8 mouse cellular contexts compared by ENCODE assay signal in genomic region chr10:79664131-79664665, GRCm38 (mm10). TPM values are rescaled to one million over a fixed set of nuclear protein-coding genes. Genes with fewer than 3 reads are reported as not detected.
DNase-seq lines count a peak whose midpoint lies in the region; TF ChIP-seq lines count a peak whose summit lies in the region.
"Had no signal": no experiment of that assay in that cellular context is flagged by ENCODE, and none has a peak within 500 bp of the region (broad histone marks: within the 10 kb centered on the region; RNA-seq: fewer than 3 reads in every experiment).

TSS of gene Madcam1 (plus strand) at chr10:79664559.

- peak within 1 kb of the TSS; percentile 43 to 54 for H3K4me3 ChIP-seq in ES-E14 (ENCODE audit: insufficient read depth in 1 of 2, low read depth in 1 of 2, low read length in 2 of 2, poor library complexity in 1 of 2, severe bottlenecking in 1 of 2)
- no peak within 1 kb of the TSS for H3K4me3 ChIP-seq in cerebellum, adult 2 months (replicated peaks; ENCODE audit: insufficient read depth, low read depth, low read length)
- H3K4me3 ChIP-seq: neural tube, embryonic 13.5 days had no signal

- peak within 1 kb of the TSS; percentile 13; the same call in 1 of the 2 replicates for H3K9ac ChIP-seq in ES-E14 (ENCODE audit: insufficient read depth, low read depth, low read length, poor library complexity, severe bottlenecking)
- H3K9ac ChIP-seq: neural tube, embryonic 13.5 days had no signal

- peak; percentile 88 for TF ChIP-seq CTCF in cerebellum, adult 2 months (IDR thresholded peaks at IDR 0.05; ENCODE audit: borderline replicate concordance, insufficient read depth, low read depth, low read length)

- peak within 1 kb of the TSS; percentile 10; the same call in 1 of the 2 replicates for H3K27ac ChIP-seq in ES-E14 (ENCODE audit: insufficient read depth, low read depth, low read length, poor library complexity, severe bottlenecking)
- no peak within 1 kb of the TSS for H3K27ac ChIP-seq in cerebellum, adult 2 months (ENCODE audit: insufficient read depth, low read length)
- H3K27ac ChIP-seq: neural tube, embryonic 13.5 days had no signal

- TF ChIP-seq POLR2A in cerebellum, adult 2 months (IDR thresholded peaks at IDR 0.05; ENCODE audit: borderline replicate concordance, insufficient read depth, low read length), result no peak

- DNase-seq in A20 (ENCODE audit: low read depth, low spot score) (peak; percentile 76), ES-E14 (ENCODE audit: low read depth, low spot score) (peak; percentile 87)
- DNase-seq in cerebellum, adult 2 months, result peak; percentile 58 to 74
- peak; percentile 74 for DNase-seq in gastrocnemius, postnatal 10 days
- DNase-seq in kidney, postnatal 36 days, result peak; percentile 61 to 88
- DNase-seq in lung, postnatal 36 days, result peak; percentile 84
- peak; percentile 71 for DNase-seq in right cerebral cortex, postnatal 4 days

- H3K4me1 ChIP-seq in ES-E14 (ENCODE audit: control insufficient read depth in 2 of 2, insufficient read depth in 2 of 2, low read length in 2 of 2, poor library complexity in 1 of 2), result peaks cover 4 to 25% of the 10 kb centered on the region in 2 experiments; a peak in 3 of 4 replicates
- peaks cover 4% of the 10 kb centered on the region; the same call in 1 of the 2 replicates for H3K4me1 ChIP-seq in cerebellum, adult 2 months (ENCODE audit: control insufficient read depth, insufficient read depth, low read length)

- no peaks in the 10 kb centered on the region for H3K9me3 ChIP-seq in ES-E14 (ENCODE audit: control insufficient read depth, insufficient read depth, low read depth, low read length)
- H3K9me3 ChIP-seq: neural tube, embryonic 13.5 days had no signal

- in situ Hi-C loops in ES-E14 (cut with MboI; ENCODE audit: low sequenced_read_pairs in 2 of 2, unreplicated experiment in 2 of 2), result no loop called here

- WGBS in cerebellum, adult 2 months, result 9% methylated on average over 13 of the region's 13 CpGs

- H3K36me3 ChIP-seq in ES-E14 (ENCODE audit: control insufficient read depth, insufficient read depth, low read length, poor library complexity, severe bottlenecking), result no peaks in the 10 kb centered on the region
- H3K36me3 ChIP-seq: neural tube, embryonic 13.5 days had no signal

- no peaks in the 10 kb centered on the region for H3K27me3 ChIP-seq in cerebellum, adult 2 months (ENCODE audit: control insufficient read depth, insufficient read depth, low read length)
- H3K27me3 ChIP-seq: neural tube, embryonic 13.5 days had no signal

TF ChIP-seq in ES-E14, 5 proteins besides CTCF, POLR2A, EP300 and RAD21:
- TF ChIP-seq ZNF384 (IDR thresholded peaks at IDR 0.05; ENCODE audit: low read depth, low read length) (no peak), ZC3H11A (IDR thresholded peaks at IDR 0.05; ENCODE audit: borderline replicate concordance, low read depth, low read length) (0 out of 2 replicates have a peak, but pooled peaks have one; percentile 29), HCFC1 (IDR thresholded peaks at IDR 0.05; ENCODE audit: borderline replicate concordance, insufficient read depth, low read length) (peak; percentile 33; the same call in 1 of the 2 replicates)

RNA-seq across cellular contexts. Expression of gene Madcam1, which starts in this region (rescaled TPM):
- total RNA-seq in ES-E14 (2012; rRNA removed), result 2.7 and 6.3 TPM in 2 replicates
- polyA plus RNA-seq in cerebellum, adult 2 months (2012; rRNA removed), result not detected in 2 replicates
- total RNA-seq in gastrocnemius, postnatal 10 days (2021), result not detected

Comparison
In these comparisons a context has a peak if more than half of its experiments do, and no peak if none do; other contexts are left out.
1. Peak in DNase-seq in cerebellum, adult 2 months; RNA of the gene not detected or under 1 TPM.
2. Peak in DNase-seq in gastrocnemius, postnatal 10 days; RNA of the gene not detected or under 1 TPM.